Mouse (Mus musculus): Measurements from ENCODE around the gene Twist2.

GRCm38 (mm10) chr1:91803416-91803815 lies 2.2 kb downstream of the Twist2 start:
- TF ChIP-seq CTCF (IDR thresholded peaks at IDR 0.05; ENCODE audit: borderline replicate concordance, insufficient read depth, low read depth, low read length): no peak
- TF ChIP-seq POLR2A (IDR thresholded peaks at IDR 0.05; ENCODE audit: borderline replicate concordance, insufficient read depth, low read length): no peak
